Mouse (Mus musculus): ENCODE measurements around the gene Adgra1.

Adgra1 gene

GRCm38 (mm10) chr7:139850152-139850551 lies 16.2 kb downstream of the Adgra1 start:
- no peak for DNase-seq (ENCODE audit: extremely low spot score)

GRCm38 (mm10) chr7:139850677-139851076 lies 16.7 kb downstream of the Adgra1 start:
- DNase-seq (ENCODE audit: extremely low spot score), result no peak

- DNase-seq (ENCODE audit: extremely low spot score), result no peak
These were observed 17.1 kb downstream of the Adgra1 start for GRCm38 (mm10) chr7:139851098-139851497.

GRCm38 (mm10) chr7:139855261-139855660 lies 21.3 kb downstream of the Adgra1 start:
- no peak for DNase-seq (ENCODE audit: extremely low spot score)

GRCm38 (mm10) chr7:139861411-139861810 lies 27.4 kb downstream of the Adgra1 start:
- peak; percentile 66 for DNase-seq (ENCODE audit: extremely low spot score)

GRCm38 (mm10) chr7:139863076-139863475 lies 29.1 kb downstream of the Adgra1 start:
- no peak for DNase-seq (ENCODE audit: extremely low spot score)

GRCm38 (mm10) chr7:139864253-139864652 lies 30.3 kb downstream of the Adgra1 start:
- DNase-seq (ENCODE audit: extremely low spot score), result no peak

GRCm38 (mm10) chr7:139864871-139865270 lies 30.9 kb downstream of the Adgra1 start:
- DNase-seq (ENCODE audit: extremely low spot score), result no peak

- no peak for DNase-seq (ENCODE audit: extremely low spot score)
These were observed 37.0 kb downstream of the Adgra1 start for GRCm38 (mm10) chr7:139871014-139871413.

GRCm38 (mm10) chr7:139877167-139877792 lies 43.3 kb downstream of the Adgra1 start:
- no peak for DNase-seq (ENCODE audit: extremely low spot score)

- no peak for DNase-seq (ENCODE audit: extremely low spot score)
These were observed 44.1 kb downstream of the Adgra1 start for GRCm38 (mm10) chr7:139878122-139878521.

GRCm38 (mm10) chr7:139878621-139879020 lies 44.6 kb downstream of the Adgra1 start:
- no peak for DNase-seq (ENCODE audit: extremely low spot score)

GRCm38 (mm10) chr7:139883545-139883944 lies 49.6 kb downstream of the Adgra1 start:
- DNase-seq (ENCODE audit: extremely low spot score), result no peak

GRCm38 (mm10) chr7:139891779-139892178 lies 57.8 kb downstream of the Adgra1 start:
- no peak for DNase-seq (ENCODE audit: extremely low spot score)

GRCm38 (mm10) chr7:139894655-139895557 lies 60.9 kb downstream of the Adgra1 start, which contains the start of gene Kndc1:
Gene Kndc1, plus strand, starts transcription at chr7:139894696.
- peak; percentile 24 for DNase-seq (ENCODE audit: extremely low spot score)

GRCm38 (mm10) chr7:139896271-139896670 lies 62.3 kb downstream of the Adgra1 start:
- no peak for DNase-seq (ENCODE audit: extremely low spot score)

- no peak for DNase-seq (ENCODE audit: extremely low spot score)
These were observed 62.8 kb downstream of the Adgra1 start for GRCm38 (mm10) chr7:139896796-139897195.

- DNase-seq (ENCODE audit: extremely low spot score), result no peak
These were observed 64.6 kb downstream of the Adgra1 start for GRCm38 (mm10) chr7:139898606-139899005.

- DNase-seq (ENCODE audit: extremely low spot score), result no peak
These were observed 65.5 kb downstream of the Adgra1 start for GRCm38 (mm10) chr7:139899505-139899904.

GRCm38 (mm10) chr7:139900456-139900855 lies 66.5 kb downstream of the Adgra1 start:
- DNase-seq (ENCODE audit: extremely low spot score), result no peak

- no peak for DNase-seq (ENCODE audit: extremely low spot score)
These were observed 66.9 kb downstream of the Adgra1 start for GRCm38 (mm10) chr7:139900896-139901295.

GRCm38 (mm10) chr7:139901981-139902380 lies 68.0 kb downstream of the Adgra1 start:
- no peak for DNase-seq (ENCODE audit: extremely low spot score)

GRCm38 (mm10) chr7:139905261-139905660 lies 71.3 kb downstream of the Adgra1 start:
- DNase-seq (ENCODE audit: extremely low spot score), result no peak

Data from embryo, embryonic 9.5 days (tissue).